Mouse (Mus musculus) embryo, embryonic 10.5 days (tissue): Measurements from ENCODE around the gene Cyth2.

ENCODE experiments used
- DNase-seq: peaks from one replicate; pipeline ENCODE4 v3.0.0-alpha.2; 2015; ENCODE audit warnings: low spot score

Gene Cyth2

GRCm38 (mm10) chr7:45812921-45813320 lies 1.5 kb downstream of the Cyth2 start:
- no peak for DNase-seq

GRCm38 (mm10) chr7:45809276-45810075 lies 4.9 kb downstream of the Cyth2 start:
- no peak for DNase-seq

GRCm38 (mm10) chr7:45808471-45808870 lies 5.9 kb downstream of the Cyth2 start:
- DNase-seq: no peak

- DNase-seq: no peak
These were observed 8.4 kb downstream of the Cyth2 start for GRCm38 (mm10) chr7:45805941-45806340.

GRCm38 (mm10) chr7:45802551-45802950 lies 11.8 kb downstream of the Cyth2 start:
- no peak for DNase-seq

- DNase-seq: peak; percentile 95
These were observed 13.0 kb downstream of the Cyth2 start for GRCm38 (mm10) chr7:45801348-45801747.

GRCm38 (mm10) chr7:45800546-45801204 lies 13.7 kb downstream of the Cyth2 start:
- peak; percentile 64 for DNase-seq

GRCm38 (mm10) chr7:45800001-45800400 lies 14.4 kb downstream of the Cyth2 start:
- DNase-seq: no peak

- DNase-seq: no peak
These were observed 15.4 kb downstream of the Cyth2 start for GRCm38 (mm10) chr7:45798931-45799330.

GRCm38 (mm10) chr7:45798511-45798836 lies 15.9 kb downstream of the Cyth2 start:
- no peak for DNase-seq

- no peak for DNase-seq
These were observed 16.5 kb downstream of the Cyth2 start for GRCm38 (mm10) chr7:45797661-45798510.

GRCm38 (mm10) chr7:45796950-45797349 lies 17.4 kb downstream of the Cyth2 start:
- no peak for DNase-seq

- DNase-seq: no peak
These were observed 19.4 kb downstream of the Cyth2 start for GRCm38 (mm10) chr7:45794971-45795370.

GRCm38 (mm10) chr7:45793969-45794585 lies 20.3 kb downstream of the Cyth2 start:
- DNase-seq: no peak

- DNase-seq: no peak
These were observed 21.1 kb downstream of the Cyth2 start for GRCm38 (mm10) chr7:45793240-45793639.

- no peak for DNase-seq
These were observed 22.5 kb downstream of the Cyth2 start for GRCm38 (mm10) chr7:45791756-45792490.

GRCm38 (mm10) chr7:45790721-45791120 lies 23.7 kb downstream of the Cyth2 start:
- no peak for DNase-seq

GRCm38 (mm10) chr7:45787642-45788041 lies 26.7 kb downstream of the Cyth2 start:
- no peak for DNase-seq

GRCm38 (mm10) chr7:45786661-45787413 lies 27.5 kb downstream of the Cyth2 start:
- DNase-seq: peak; percentile 86

- DNase-seq: peak; percentile 95
These were observed 28.2 kb downstream of the Cyth2 start for GRCm38 (mm10) chr7:45786136-45786578.
